Mouse (Mus musculus): Measurements from ENCODE around the gene Iqcn.
A peak's percentile ranks its signal among the peaks of the same experiment; 100 is the strongest.

DNA sequence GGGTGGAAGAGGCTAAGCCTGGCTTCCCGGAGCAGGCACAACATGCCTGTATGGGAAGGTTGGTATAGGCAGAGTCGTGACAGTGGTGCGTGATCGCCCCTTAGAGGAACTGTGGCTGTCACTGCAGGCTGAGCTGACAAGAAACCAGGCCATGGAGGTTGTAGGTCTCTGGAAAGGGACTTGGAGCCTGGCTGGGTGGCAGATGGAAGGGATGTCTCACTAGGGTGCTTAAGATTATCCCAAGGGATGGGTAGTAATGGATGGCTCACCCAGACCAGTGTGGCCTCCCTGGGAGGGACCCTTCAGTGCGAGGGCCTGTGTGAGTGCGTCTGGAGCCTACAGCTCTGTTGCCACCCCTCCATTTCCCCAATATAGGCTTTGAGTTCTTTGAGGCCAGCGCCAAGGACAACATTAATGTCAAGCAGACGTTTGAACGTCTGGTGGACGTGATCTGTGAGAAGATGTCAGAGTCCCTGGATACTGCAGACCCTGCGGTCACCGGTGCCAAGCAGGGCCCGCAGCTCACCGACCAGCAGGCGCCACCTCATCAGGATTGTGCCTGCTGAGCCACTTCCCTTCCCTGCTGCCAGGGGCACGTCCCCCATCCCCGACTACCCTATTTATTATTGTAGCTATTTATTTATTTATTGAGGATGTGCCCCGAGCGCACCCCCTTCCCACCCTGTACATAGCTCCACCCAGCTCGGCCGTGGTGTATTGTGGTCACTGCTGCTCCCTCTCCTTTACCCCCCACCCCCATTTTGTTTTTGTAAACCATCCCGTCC lies 54.5 kb downstream of the Iqcn start:
- TF ChIP-seq POLR2A (IDR thresholded peaks at IDR 0.05; ENCODE audit: insufficient read depth, low read depth, low read length) = no peak
- peak; percentile 56 for TF ChIP-seq CTCF (IDR thresholded peaks at IDR 0.05)
- TF ChIP-seq EP300 (IDR thresholded peaks at IDR 0.05; ENCODE audit: insufficient read depth, low read depth, low read length) = no peak
